Mouse (Mus musculus) spleen, adult 2 months (tissue): ENCODE data around the gene Nxn.

ENCODE experiments used
- CTCF ChIP-seq: fragments of 200-500 bp; IDR thresholded peaks from 2 replicates; pipeline ENCODE4 v1.5.1; 2011; ENCODE audit warnings: mild to moderate bottlenecking, inconsistent platforms; ENCODE audit not compliant: insufficient read depth, insufficient read length, insufficient replicate concordance; ENCODE audit errors: extremely low read depth
- POLR2A ChIP-seq: fragments of 200-500 bp; IDR thresholded peaks from 2 replicates; pipeline ENCODE4 v1.6.1; 2011; ENCODE audit warnings: low read depth, low read length, inconsistent platforms

DNA sequence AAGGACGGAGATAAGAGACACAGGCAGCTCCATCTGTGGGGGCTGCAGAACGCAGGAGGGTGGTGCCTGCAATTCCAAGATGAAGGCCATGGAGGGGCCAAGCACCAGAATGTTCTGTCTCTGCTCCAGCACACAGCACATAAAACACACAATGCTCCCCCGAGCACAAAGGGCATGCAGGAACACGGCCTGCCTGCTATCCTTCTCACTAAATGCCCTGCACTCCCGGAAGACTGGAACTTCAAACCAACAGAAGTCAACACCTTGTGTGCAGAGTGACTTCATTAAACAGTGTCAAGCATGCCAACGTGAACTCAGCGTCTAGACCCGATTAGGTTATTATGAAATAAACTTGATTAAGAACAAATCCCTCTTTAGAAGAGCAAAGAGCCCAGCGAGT, 74.7 kb downstream of the Nxn start:
- no peak for TF ChIP-seq CTCF
- TF ChIP-seq POLR2A: no peak
